Mouse (Mus musculus) CH12.LX (cell line): ENCODE measurements around the gene Cyp2c38. TPM values are rescaled to one million over a fixed set of nuclear protein-coding genes. Genes with fewer than 3 reads are reported as not detected.

Experiments used
- DNase-seq: peaks from one replicate; pipeline ENCODE4 v3.0.0-alpha.2; 2013; ENCODE audit errors: extremely low read depth
- H3K27ac ChIP-seq: 2 replicates; pipeline ENCODE4 v1.5.1; 2012; ENCODE audit warnings: low read depth, mild to moderate bottlenecking, control low read depth, moderate library complexity; ENCODE audit not compliant: insufficient read depth
- H3K27me3 ChIP-seq: replicated peaks from 2 replicates; pipeline ENCODE3; 2012; ENCODE audit warnings: inconsistent platforms
- H3K36me3 ChIP-seq, 2 experiments: replicated peaks in 1 of 2; 2 replicates each; pipeline versions ENCODE3 to v1.6.1; 2012; ENCODE audit warnings: inconsistent platforms in 1 of 2, low read length in 1 of 2, mild to moderate bottlenecking in 1 of 2, mixed read lengths in 1 of 2, moderate library complexity in 1 of 2; ENCODE audit not compliant: control insufficient read depth in 1 of 2, insufficient read depth in 1 of 2
- H3K4me1 ChIP-seq, 2 experiments: 2 replicates each; pipeline ENCODE4 v1.6.1; 2012; ENCODE audit warnings: inconsistent platforms in 1 of 2, moderate library complexity in 1 of 2; ENCODE audit not compliant: insufficient read depth in 2 of 2, control insufficient read depth in 1 of 2
- H3K4me2 ChIP-seq: 2 replicates; pipeline ENCODE4 v1.6.1; 2012; ENCODE audit warnings: low read depth, mild to moderate bottlenecking, control low read depth; ENCODE audit not compliant: poor library complexity, insufficient read depth, severe bottlenecking
- H3K4me3 ChIP-seq, 3 experiments: fragments of 150-350 bp in 1 of 3; sonication (generic) in 1 of 3; replicated peaks in 1 of 3; 2 replicates each; pipeline versions ENCODE3 to v1.5.1; 2011 to 2012; ENCODE audit warnings: low read depth in 2 of 3, low read length in 2 of 3, mild to moderate bottlenecking in 2 of 3, moderate library complexity in 2 of 3, control low read depth in 1 of 3, improper control_type of control experiment in 1 of 3, inconsistent platforms in 1 of 3, mixed read lengths in 1 of 3; ENCODE audit not compliant: poor library complexity in 1 of 3
- H3K79me2 ChIP-seq: replicated peaks from 2 replicates; pipeline ENCODE4 v1.6.1; 2012; ENCODE audit warnings: mild to moderate bottlenecking, moderate library complexity; ENCODE audit not compliant: control insufficient read depth, poor library complexity, insufficient read depth, severe bottlenecking; ENCODE audit errors: extremely low read depth
- H3K9ac ChIP-seq: 2 replicates; pipeline ENCODE4 v1.6.1; 2012; ENCODE audit warnings: low read depth, mild to moderate bottlenecking, control low read depth, moderate library complexity; ENCODE audit not compliant: insufficient read depth
- H3K9me3 ChIP-seq: replicated peaks from 2 replicates; pipeline ENCODE3; 2012; ENCODE audit warnings: low read length, inconsistent platforms, mixed read lengths
- CHD1 ChIP-seq: IDR thresholded peaks from 2 replicates; pipeline ENCODE4 v1.6.1; 2012; ENCODE audit warnings: low read depth, low read length, improper control_type of control experiment, inconsistent platforms
- ETS1 ChIP-seq: conservative IDR thresholded peaks from 2 replicates; pipeline ENCODE4 v1.6.1; 2012; ENCODE audit warnings: low read depth, mild to moderate bottlenecking, inconsistent platforms, low read length, improper control_type of control experiment, moderate library complexity
- GABPA ChIP-seq: IDR thresholded peaks from 2 replicates; pipeline ENCODE4 v1.6.1; 2012; ENCODE audit warnings: low read depth, low read length, improper control_type of control experiment, inconsistent platforms; ENCODE audit not compliant: insufficient replicate concordance
- HCFC1 ChIP-seq: IDR thresholded peaks from 2 replicates; pipeline ENCODE4 v1.6.1; 2012; ENCODE audit warnings: low read depth, mild to moderate bottlenecking, inconsistent platforms, low read length, improper control_type of control experiment
- JUN ChIP-seq: IDR thresholded peaks from 2 replicates; pipeline ENCODE4 v1.6.1; 2011; ENCODE audit warnings: low read depth, mild to moderate bottlenecking, low read length, improper control_type of control experiment, moderate library complexity; ENCODE audit not compliant: insufficient read depth
- JUND ChIP-seq: conservative IDR thresholded peaks from 2 replicates; pipeline ENCODE4 v1.6.1; 2011; ENCODE audit warnings: low read depth, low read length, improper control_type of control experiment
- MAFK ChIP-seq: IDR thresholded peaks from 2 replicates; pipeline ENCODE4 v1.6.1; 2011; ENCODE audit warnings: low read length, improper control_type of control experiment; ENCODE audit not compliant: insufficient replicate concordance
- MAZ ChIP-seq: IDR thresholded peaks from 2 replicates; pipeline ENCODE4 v1.6.1; 2012; ENCODE audit warnings: low read depth, mild to moderate bottlenecking, inconsistent platforms, low read length, improper control_type of control experiment, moderate library complexity
- MEF2A ChIP-seq: IDR thresholded peaks from 2 replicates; pipeline ENCODE4 v1.6.1; 2014; ENCODE audit warnings: low read depth, mild to moderate bottlenecking, inconsistent platforms, low read length, improper control_type of control experiment, borderline replicate concordance
- MXI1 ChIP-seq: IDR thresholded peaks from 2 replicates; pipeline ENCODE4 v1.6.1; 2011; ENCODE audit warnings: mild to moderate bottlenecking, low read depth, low read length, improper control_type of control experiment
- PAX5 ChIP-seq: IDR thresholded peaks from 2 replicates; pipeline ENCODE4 v1.6.1; 2012; ENCODE audit warnings: low read length, inconsistent platforms, mixed read lengths
- POLR2A ChIP-seq: IDR thresholded peaks from 2 replicates; pipeline ENCODE4 v1.6.1; 2011; ENCODE audit warnings: low read depth, mild to moderate bottlenecking, improper control_type of control experiment, low read length
- RAD21 ChIP-seq: IDR thresholded peaks from 2 replicates; pipeline ENCODE4 v1.6.1; 2011; ENCODE audit warnings: low read depth, mild to moderate bottlenecking, low read length, improper control_type of control experiment, moderate library complexity
- UBTF ChIP-seq: IDR thresholded peaks from 2 replicates; pipeline ENCODE4 v1.6.1; 2012; ENCODE audit warnings: low read depth, mild to moderate bottlenecking, inconsistent platforms, low read length, improper control_type of control experiment, moderate library complexity
- ZMIZ1 ChIP-seq: IDR thresholded peaks from 2 replicates; pipeline ENCODE4 v1.6.1; 2012; ENCODE audit warnings: low read depth, mild to moderate bottlenecking, inconsistent platforms, low read length, improper control_type of control experiment
- dilution Hi-C: fragments of 300-500 bp; cut with MboI; formaldehyde crosslinking; loops from 2 replicates; pipeline ENCODE4 v1.14.3; 2020; ENCODE audit warnings: low sequenced_read_pairs; ENCODE audit not compliant: extremely low pct_unique_long_range_greater_than_20kb, extremely low pct_ligation_motif_present
- in situ Hi-C: fragments of 300-500 bp; cut with MboI; formaldehyde crosslinking; loops from 3 replicates; pipeline ENCODE4 v1.14.3; 2019; ENCODE audit warnings: low sequenced_read_pairs, low pct_ligation_motif_present, low pct_unique_long_range_greater_than_20kb, mixed read lengths
- polyA plus RNA-seq: library from polyadenylated mRNA; unstranded; fragments of >175 nt; gene quantifications from 2 replicates; pipeline ENCODE4 v1.2.1, GENCODE M21; 2012; ENCODE audit warnings: low read depth; ENCODE audit not compliant: insufficient read length
- total RNA-seq, 2 experiments: library from RNA; depleted of rRNA; stranded (reverse); fragments of 300-350 nt in 1 of 2; fragments of >200 nt in 1 of 2; gene quantifications; 2 replicates each; pipeline ENCODE4 v1.2.3; 2012 to 2014

Cyp2c38 gene
- total RNA-seq (2012; rRNA removed) (not detected in 2 replicates), total RNA-seq (2014; rRNA removed) (not detected in 2 replicates), polyA plus RNA-seq (not detected in 2 replicates)

DNA sequence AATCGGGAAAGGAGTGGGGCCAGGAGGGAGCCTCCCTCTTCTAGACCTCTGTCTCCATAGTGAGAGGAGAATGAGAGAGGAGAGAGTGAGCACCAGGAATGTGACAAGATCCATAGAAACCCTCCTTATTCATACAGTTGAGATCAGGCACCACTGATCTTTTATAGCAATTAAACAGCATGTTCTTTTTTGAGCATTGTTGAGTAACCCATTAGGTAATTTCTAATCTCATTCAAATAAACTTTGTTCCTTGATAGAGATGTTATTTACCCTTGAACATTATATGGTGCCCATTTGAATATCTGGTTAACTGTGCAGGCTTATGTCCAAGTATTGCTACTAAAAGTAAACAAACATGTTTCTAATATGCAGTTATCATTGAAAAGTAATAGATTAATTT is at the start of gene Cyp2c38:
Gene Cyp2c38, minus strand, starts transcription at position 135 of the 400 bp plus-strand sequence.
- no peak within 1 kb of the TSS for H3K9ac ChIP-seq
- H3K36me3 ChIP-seq, result no peaks in the 10 kb centered on the region
- H3K27me3 ChIP-seq, result no peaks in the 10 kb centered on the region
- no peaks in the 10 kb centered on the region for H3K4me1 ChIP-seq
- H3K4me2 ChIP-seq, result no peak within 1 kb of the TSS
- no peak for DNase-seq
- no peak within 1 kb of the TSS for H3K27ac ChIP-seq
- no peak within 1 kb of the TSS for H3K4me3 ChIP-seq
- dilution Hi-C loops, result no loop called here
- H3K9me3 ChIP-seq, result no peaks in the 10 kb centered on the region
- in situ Hi-C loops, result no loop called here
- no peaks in the 10 kb centered on the region for H3K79me2 ChIP-seq
- TF ChIP-seq JUND (no peak), UBTF (no peak), MAZ (no peak), CHD1 (no peak), ETS1 (no peak), MAFK (no peak), POLR2A (no peak), MXI1 (no peak), HCFC1 (no peak), GABPA (no peak)

DNA sequence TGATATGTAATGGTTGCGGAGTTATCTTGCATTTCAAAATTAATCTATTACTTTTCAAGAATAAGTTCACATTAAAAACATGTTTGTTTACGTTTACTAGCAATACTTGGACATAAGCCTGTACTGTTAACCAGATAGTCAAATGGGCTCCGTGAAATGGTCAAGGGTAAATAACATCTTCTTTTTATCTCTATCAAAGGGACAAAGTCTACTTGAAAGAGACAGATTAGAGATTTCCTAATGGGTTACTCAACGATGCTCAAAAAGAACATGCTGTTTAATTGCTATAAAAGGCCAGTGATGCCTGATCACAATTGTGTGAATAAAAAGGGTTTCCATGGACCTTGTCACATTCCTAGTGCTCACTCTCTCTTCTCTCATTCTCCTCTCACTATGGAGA is 47.7 kb upstream of the Cyp2c38 start, which contains the start of gene Cyp2c39:
Gene Cyp2c39, plus strand, starts transcription at position 329 of the 400 bp plus-strand sequence.
- H3K79me2 ChIP-seq, result no peaks in the 10 kb centered on the region
- TF ChIP-seq GABPA (no peak), RAD21 (no peak), JUN (no peak), MEF2A (no peak), PAX5 (no peak), ZMIZ1 (no peak)
- no peaks in the 10 kb centered on the region for H3K36me3 ChIP-seq
- no peaks in the 10 kb centered on the region for H3K4me1 ChIP-seq
- H3K27ac ChIP-seq, result no peak within 1 kb of the TSS
- H3K9ac ChIP-seq, result no peak within 1 kb of the TSS
- in situ Hi-C loops (no loop called here), dilution Hi-C loops (no loop called here)
- H3K4me3 ChIP-seq, result no peak within 1 kb of the TSS
- no peaks in the 10 kb centered on the region for H3K9me3 ChIP-seq
- H3K27me3 ChIP-seq, result no peaks in the 10 kb centered on the region
- no peak for DNase-seq
- no peak within 1 kb of the TSS for H3K4me2 ChIP-seq
